Mouse (Mus musculus): ENCODE results near the gene Tex12. TPM values are rescaled to one million over a fixed set of nuclear protein-coding genes. Genes with fewer than 3 reads are reported as not detected.

Gene Tex12
- polyA plus RNA-seq, 1 experiment from 2014 or later: not detected

DNA sequence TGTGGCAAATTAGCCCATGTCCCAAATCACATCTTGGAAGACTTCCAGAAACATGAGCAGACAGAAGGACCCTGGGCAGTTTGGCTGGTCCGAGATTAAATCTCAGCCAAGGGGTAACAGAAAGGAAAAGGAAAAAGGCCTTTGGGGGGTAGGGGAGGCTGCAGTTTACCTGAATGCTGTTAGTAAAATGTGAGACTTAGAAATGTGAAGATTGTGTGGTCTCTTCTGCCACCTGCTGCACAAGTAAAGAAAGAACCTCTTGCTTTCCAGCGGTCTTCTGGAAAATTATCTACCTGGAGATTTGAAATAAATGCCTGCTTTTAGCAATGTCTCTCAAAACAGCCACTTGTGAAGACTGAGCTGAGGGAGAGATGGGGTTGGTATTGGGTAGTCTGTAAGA, 30.2 kb downstream of the Tex12 start:
- H3K4me3 ChIP-seq: no peak overlapping the region
- no peaks in the 10 kb centered on the region for H3K36me3 ChIP-seq
- H3K4me1 ChIP-seq: peaks cover 4% of the 10 kb centered on the region
- no peaks in the 10 kb centered on the region for H3K9me3 ChIP-seq
- H3K4me2 ChIP-seq (replicated peaks): no peak overlapping the region
- no peaks in the 10 kb centered on the region for H3K27me3 ChIP-seq
- 26% methylated on average over 2 of the region's 2 CpGs for whole genome bisulfite sequencing
- ATAC-seq (ENCODE audit: insufficient number of reproducible peaks, insufficient read depth, low FRiP score, low TSS enrichment): no peak
- H3K9ac ChIP-seq: no peak overlapping the region
- no peak overlapping the region for H3K27ac ChIP-seq

DNA sequence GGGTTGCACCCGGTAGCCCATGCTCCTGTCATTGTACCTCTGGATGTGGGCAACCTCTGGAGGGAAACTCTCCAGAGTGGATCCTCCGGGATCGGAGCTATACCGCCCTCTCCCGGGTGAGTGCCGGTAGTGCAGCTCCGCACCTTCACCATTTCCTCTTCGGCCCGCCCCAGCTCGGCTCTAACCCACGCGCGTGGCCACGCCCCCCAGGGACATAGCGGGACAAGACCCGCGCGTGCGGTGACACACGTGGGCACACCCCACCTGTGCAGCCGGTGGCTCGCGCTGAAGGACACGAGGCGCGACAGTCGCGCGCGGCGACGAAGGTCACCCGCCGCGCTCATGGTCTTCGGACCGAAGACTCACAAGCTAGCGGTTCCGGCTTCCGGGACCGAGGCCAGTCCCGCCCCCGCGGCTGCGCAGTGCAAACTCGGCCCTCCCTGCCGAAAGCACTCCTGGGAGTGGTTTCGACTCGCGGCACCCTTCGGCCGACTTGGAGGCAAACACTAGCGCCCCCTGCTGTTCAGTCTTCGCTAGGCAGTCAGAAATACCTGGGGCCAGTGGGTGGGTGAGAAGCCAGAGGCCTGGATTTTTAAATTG, 32.7 kb downstream of the Tex12 start, which contains the start of gene Pts:
Pts (minus strand) TSS at position 432 of the 600 bp plus-strand sequence.
- Histone ChIP-seq H3K9ac (peak within 1 kb of the TSS; percentile 46), H3K4me1 (peaks cover 4% of the 10 kb centered on the region), H3K27ac (no peak within 1 kb of the TSS), H3K4me3 (peak within 1 kb of the TSS; percentile 73), H3K36me3 (no peaks in the 10 kb centered on the region), H3K4me2 (replicated peaks) (peak within 1 kb of the TSS; percentile 61), H3K9me3 (no peaks in the 10 kb centered on the region), H3K27me3 (no peaks in the 10 kb centered on the region)
- ATAC-seq (ENCODE audit: insufficient number of reproducible peaks, insufficient read depth, low FRiP score, low TSS enrichment): peak; percentile 93
- whole genome bisulfite sequencing: under 1% methylated on average over 54 of the region's 54 CpGs

DNA sequence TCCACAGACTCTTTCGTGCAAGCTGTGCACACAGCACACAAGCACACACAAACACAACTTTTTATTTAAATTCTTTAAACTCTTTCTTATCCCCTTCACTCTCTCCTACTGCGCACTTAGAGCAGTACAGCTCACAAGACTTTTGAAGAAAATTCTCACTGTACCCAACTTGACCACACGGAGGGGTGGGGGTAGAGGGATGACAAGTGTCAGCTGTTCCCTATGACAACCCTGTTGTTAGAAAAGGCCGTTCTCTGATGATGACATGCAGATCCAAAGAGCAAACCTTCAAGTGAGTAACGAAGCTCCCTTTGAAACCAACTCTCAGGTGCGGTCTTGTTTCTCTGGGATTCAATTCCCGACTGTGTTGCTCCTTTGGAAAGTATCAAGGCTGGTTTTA, 33.3 kb downstream of the Tex12 start:
- H3K9me3 ChIP-seq: no peaks in the 10 kb centered on the region
- no peak for ATAC-seq (ENCODE audit: insufficient number of reproducible peaks, insufficient read depth, low FRiP score, low TSS enrichment)
- peaks cover 4% of the 10 kb centered on the region for H3K4me1 ChIP-seq
- H3K36me3 ChIP-seq: no peaks in the 10 kb centered on the region
- 45% methylated on average over 7 of the region's 7 CpGs for WGBS
- peak overlapping the region; percentile 46 for H3K9ac ChIP-seq
- peak overlapping the region; percentile 61 for H3K4me2 ChIP-seq (replicated peaks)
- no peak overlapping the region for H3K27ac ChIP-seq
- H3K4me3 ChIP-seq: peak overlapping the region; percentile 73
- no peaks in the 10 kb centered on the region for H3K27me3 ChIP-seq

DNA sequence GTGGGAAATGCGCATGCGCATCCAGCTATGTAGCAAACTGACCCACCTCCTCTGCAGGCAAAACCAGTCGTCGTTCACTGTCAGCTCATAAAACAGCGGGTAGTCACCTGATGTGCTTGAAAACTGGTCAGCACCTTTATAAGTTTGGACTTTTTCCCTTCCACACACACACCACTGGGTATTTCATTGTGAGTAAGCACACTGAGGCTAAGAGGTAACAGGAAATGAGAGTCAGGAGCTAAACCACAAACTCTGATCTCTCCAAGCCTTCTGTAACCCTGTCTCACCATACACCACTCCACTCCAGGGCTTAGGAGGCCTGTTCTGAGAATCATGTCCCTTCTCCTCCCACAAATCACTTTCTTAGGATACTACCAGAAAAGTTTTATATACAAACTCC, 35.5 kb downstream of the Tex12 start:
- Histone ChIP-seq H3K36me3 (no peaks in the 10 kb centered on the region), H3K4me1 (peaks cover 4% of the 10 kb centered on the region), H3K4me2 (replicated peaks) (no peak overlapping the region), H3K9me3 (no peaks in the 10 kb centered on the region), H3K27me3 (no peaks in the 10 kb centered on the region), H3K4me3 (no peak overlapping the region), H3K27ac (no peak overlapping the region), H3K9ac (no peak overlapping the region)
- ATAC-seq (ENCODE audit: insufficient number of reproducible peaks, insufficient read depth, low FRiP score, low TSS enrichment): no peak
- 80% methylated on average over 5 of the region's 5 CpGs for WGBS

DNA sequence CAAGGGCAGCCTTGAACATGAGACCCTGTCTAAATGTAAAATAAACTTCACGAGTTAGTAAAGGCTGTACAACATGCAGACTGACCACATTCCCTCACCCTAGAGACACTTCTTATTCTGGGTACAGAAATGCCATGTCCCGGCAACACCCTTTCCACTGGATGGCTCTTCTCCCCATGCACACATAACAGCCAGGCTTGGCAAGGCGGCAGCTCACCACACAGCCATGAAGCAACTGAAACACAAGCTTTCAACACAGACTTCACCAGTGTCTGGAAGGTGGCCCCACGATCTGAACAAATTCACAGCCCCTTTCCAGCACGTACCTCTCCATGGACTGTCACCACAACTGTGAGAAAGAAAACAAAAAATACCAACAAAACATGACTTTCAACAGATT, 36.2 kb downstream of the Tex12 start:
- Histone ChIP-seq H3K4me1 (peaks cover 4% of the 10 kb centered on the region), H3K27me3 (no peaks in the 10 kb centered on the region), H3K27ac (no peak overlapping the region), H3K9ac (no peak overlapping the region), H3K36me3 (no peaks in the 10 kb centered on the region), H3K4me2 (replicated peaks) (no peak overlapping the region), H3K9me3 (no peaks in the 10 kb centered on the region), H3K4me3 (no peak overlapping the region)
- WGBS: 86% methylated on average over 5 of the region's 5 CpGs
- ATAC-seq (ENCODE audit: insufficient number of reproducible peaks, insufficient read depth, low FRiP score, low TSS enrichment): no peak

DNA sequence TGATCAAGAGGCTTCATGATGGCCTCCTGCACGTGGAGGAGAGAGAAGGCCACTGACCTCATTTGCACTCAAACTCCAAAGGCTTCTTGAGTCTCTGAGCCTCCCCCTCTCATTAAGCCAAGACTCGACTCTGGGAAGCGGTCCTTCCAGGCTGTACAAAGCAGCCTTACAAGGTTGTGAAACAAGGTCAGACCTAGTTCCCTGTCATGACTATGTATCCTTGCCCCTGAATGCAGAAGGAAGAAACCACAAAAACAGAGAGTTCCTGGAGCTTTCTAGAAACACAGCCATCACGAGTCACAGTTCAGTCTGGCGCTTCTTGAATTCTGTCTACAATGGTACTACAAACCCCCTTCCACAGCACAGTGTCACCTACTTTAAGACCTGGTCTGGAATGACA, 38.6 kb downstream of the Tex12 start:
- Histone ChIP-seq H3K27me3 (no peaks in the 10 kb centered on the region), H3K36me3 (no peaks in the 10 kb centered on the region)

DNA sequence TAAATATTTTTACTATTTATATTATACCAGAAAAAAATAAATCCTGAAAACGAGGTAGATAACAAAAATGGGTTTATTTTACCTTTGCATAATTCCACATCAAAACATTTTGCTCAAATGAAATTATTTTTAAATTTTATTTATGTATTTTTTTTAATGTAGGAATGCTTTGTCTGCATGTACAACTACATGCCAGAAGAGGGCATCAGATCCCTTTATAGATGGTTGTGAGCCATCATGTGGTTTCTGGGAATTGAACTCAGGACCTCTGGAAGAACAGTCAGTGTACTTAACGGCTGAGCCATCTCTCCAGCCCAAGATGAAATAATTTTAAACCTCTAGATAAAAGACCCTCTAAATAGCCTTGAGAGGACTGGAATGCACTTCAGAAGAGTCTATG, 39.6 kb downstream of the Tex12 start:
- Histone ChIP-seq H3K4me1 (no peaks in the 10 kb centered on the region), H3K27me3 (no peaks in the 10 kb centered on the region), H3K9ac (no peak overlapping the region), H3K36me3 (no peaks in the 10 kb centered on the region), H3K4me2 (replicated peaks) (no peak overlapping the region), H3K4me3 (no peak overlapping the region), H3K27ac (no peak overlapping the region), H3K9me3 (no peaks in the 10 kb centered on the region)
- WGBS: 53% methylated on average over 2 of the region's 2 CpGs
- ATAC-seq (ENCODE audit: insufficient number of reproducible peaks, insufficient read depth, low FRiP score, low TSS enrichment): no peak

More for the DNA sequence above, 38.6 kb downstream of the Tex12 start:
- no peak for ATAC-seq (ENCODE audit: insufficient number of reproducible peaks, insufficient read depth, low FRiP score, low TSS enrichment)
- no peak overlapping the region for H3K9ac ChIP-seq
- no peak overlapping the region for H3K4me3 ChIP-seq
- peaks cover under 1% of the 10 kb centered on the region; the same call in 1 of the 2 replicates for H3K4me1 ChIP-seq
- WGBS: 80% methylated on average over 5 of the region's 5 CpGs
- no peak overlapping the region for H3K4me2 ChIP-seq (replicated peaks)
- no peak overlapping the region for H3K27ac ChIP-seq
- no peaks in the 10 kb centered on the region for H3K9me3 ChIP-seq

DNA sequence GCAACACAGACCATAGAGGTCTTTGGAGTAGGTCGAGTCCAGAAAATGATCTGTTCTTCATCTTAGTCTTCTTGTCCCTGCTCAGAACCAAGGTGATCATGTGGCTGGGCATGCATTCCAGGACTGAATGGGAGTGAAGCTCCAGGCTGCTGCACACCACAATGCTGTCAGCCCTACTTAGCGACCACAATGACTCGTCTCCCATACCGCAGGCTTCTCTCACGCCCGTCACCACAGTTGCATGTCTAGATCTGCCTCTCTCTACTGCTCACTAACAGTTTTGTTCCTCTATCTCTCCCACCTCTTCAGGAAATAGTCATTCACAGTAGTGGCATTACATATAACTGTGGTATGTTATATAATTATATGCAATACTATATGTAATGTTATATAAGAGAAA, 40.4 kb downstream of the Tex12 start:
- H3K27ac ChIP-seq: no peak overlapping the region
- no peak overlapping the region for H3K9ac ChIP-seq
- no peaks in the 10 kb centered on the region for H3K4me1 ChIP-seq
- H3K9me3 ChIP-seq: no peaks in the 10 kb centered on the region
- H3K27me3 ChIP-seq: no peaks in the 10 kb centered on the region
- no peak for ATAC-seq (ENCODE audit: insufficient number of reproducible peaks, insufficient read depth, low FRiP score, low TSS enrichment)
- 87% methylated on average over 6 of the region's 6 CpGs for WGBS
- no peak overlapping the region for H3K4me3 ChIP-seq
- no peak overlapping the region for H3K4me2 ChIP-seq (replicated peaks)
- H3K36me3 ChIP-seq: no peaks in the 10 kb centered on the region

DNA sequence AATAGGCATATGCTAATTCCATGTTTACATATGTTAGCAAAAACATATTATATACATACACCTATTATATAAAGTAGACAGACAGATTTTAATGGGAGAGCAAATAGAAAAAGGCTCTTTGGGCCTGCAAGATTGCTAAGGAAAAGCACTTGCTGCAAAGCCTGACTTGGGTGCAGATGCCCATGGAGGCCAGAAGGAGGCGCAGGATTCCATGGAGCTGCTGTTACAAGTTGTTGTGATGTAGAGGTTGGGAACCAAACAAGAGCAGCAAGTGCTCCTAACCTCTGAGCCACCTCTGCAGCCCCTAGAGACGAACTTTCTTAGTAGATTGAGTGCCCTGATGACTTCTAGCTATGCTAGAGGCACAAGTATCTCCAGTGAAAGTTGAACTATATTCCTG, 42.3 kb downstream of the Tex12 start:
- Histone ChIP-seq H3K27ac (no peak overlapping the region), H3K4me1 (no peaks in the 10 kb centered on the region)
- 8% methylated on average over 2 of the region's 2 CpGs for WGBS

DNA sequence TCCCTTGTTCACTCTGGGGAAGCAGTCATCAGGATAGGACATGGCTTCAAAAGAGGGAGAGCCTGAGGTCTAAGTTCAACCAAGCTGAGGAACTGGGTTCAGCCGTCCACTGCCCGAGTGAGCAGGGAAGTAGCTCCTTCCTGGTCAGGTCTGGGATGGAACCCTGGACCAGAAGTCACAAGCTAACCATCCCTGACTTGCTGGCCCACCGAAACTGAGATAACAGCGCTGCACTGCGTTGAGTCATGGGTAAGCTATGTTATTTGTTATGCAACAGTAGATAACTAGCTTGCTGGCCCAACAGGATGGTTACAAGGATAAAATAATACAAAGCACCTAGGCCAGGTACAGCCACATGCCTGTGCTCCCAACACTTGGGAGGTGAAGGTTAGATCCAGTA, 45.7 kb downstream of the Tex12 start:
- H3K27ac ChIP-seq: no peak overlapping the region
- H3K4me3 ChIP-seq: no peak overlapping the region
- 82% methylated on average over 5 of the region's 5 CpGs for WGBS
- no peak overlapping the region for H3K4me2 ChIP-seq (replicated peaks)
- H3K27me3 ChIP-seq: no peaks in the 10 kb centered on the region
- no peaks in the 10 kb centered on the region for H3K4me1 ChIP-seq
- no peaks in the 10 kb centered on the region for H3K36me3 ChIP-seq
- no peaks in the 10 kb centered on the region for H3K9me3 ChIP-seq
- no peak for ATAC-seq (ENCODE audit: insufficient number of reproducible peaks, insufficient read depth, low FRiP score, low TSS enrichment)
- H3K9ac ChIP-seq: no peak overlapping the region

More for the DNA sequence above, 42.3 kb downstream of the Tex12 start:
- no peak overlapping the region for H3K9ac ChIP-seq
- H3K4me2 ChIP-seq (replicated peaks): no peak overlapping the region
- no peaks in the 10 kb centered on the region for H3K27me3 ChIP-seq
- H3K4me3 ChIP-seq: no peak overlapping the region
- H3K36me3 ChIP-seq: no peaks in the 10 kb centered on the region
- H3K9me3 ChIP-seq: no peaks in the 10 kb centered on the region
- no peak for ATAC-seq (ENCODE audit: insufficient number of reproducible peaks, insufficient read depth, low FRiP score, low TSS enrichment)

DNA sequence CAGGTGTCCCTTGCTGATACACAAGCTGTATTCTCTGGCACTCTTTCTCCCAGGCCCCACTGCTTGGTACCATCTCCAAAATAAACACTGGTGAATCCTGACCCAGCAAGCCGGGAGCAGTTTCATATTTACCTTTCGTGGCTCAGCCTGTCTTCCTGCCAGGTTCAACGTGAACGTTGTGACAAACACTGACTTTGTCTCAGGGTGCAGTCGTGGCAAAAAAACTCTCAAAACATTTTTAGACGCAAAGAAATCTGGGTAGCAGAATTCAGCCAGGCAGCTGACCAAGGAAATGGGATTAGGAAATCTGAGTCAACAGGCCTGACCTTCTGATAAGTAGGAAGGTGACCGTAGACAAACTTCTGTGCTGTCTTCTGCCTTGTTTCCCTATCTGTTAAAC, 53.6 kb downstream of the Tex12 start:
- no peak for ATAC-seq (ENCODE audit: insufficient number of reproducible peaks, insufficient read depth, low FRiP score, low TSS enrichment)
- no peaks in the 10 kb centered on the region for H3K27me3 ChIP-seq
- WGBS: 75% methylated on average over 7 of the region's 7 CpGs
- H3K4me3 ChIP-seq: no peak overlapping the region
- no peak overlapping the region for H3K9ac ChIP-seq
- no peaks in the 10 kb centered on the region; the same call in 1 of the 2 replicates for H3K4me1 ChIP-seq
- no peak overlapping the region for H3K27ac ChIP-seq
- H3K36me3 ChIP-seq: no peaks in the 10 kb centered on the region
- H3K9me3 ChIP-seq: no peaks in the 10 kb centered on the region
- H3K4me2 ChIP-seq (replicated peaks): no peak overlapping the region
